ENCODE assay signal across 19 mouse cellular contexts in the genomic region with DNA sequence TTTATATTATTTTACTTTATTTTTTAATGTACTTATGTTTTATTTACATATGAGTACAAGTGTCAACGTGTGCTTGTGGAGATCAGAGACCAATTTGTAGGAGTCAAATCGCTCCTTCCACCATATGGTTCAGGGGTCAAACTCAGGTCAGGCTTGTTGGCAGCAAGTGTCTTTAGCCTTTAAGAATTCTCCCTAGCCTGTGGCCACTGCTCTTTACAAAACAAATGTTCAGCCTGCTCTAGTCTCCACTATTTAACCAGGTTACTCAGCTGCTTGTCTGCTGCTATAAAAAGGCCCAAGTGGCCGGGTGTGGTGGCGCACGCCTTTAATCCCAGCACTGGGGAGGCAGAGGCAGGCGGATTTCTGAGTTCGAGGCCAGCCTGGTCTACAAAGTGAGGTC. TPM values are rescaled to one million over a fixed set of nuclear protein-coding genes. Genes with fewer than 3 reads are reported as not detected.
DNase-seq lines count a peak whose midpoint lies in the region; ATAC-seq lines count a peak whose summit lies in the region.
"Had no signal": no experiment of that assay in that cellular context is flagged by ENCODE, and none has a peak within 500 bp of the region (broad histone marks: within the 10 kb centered on the region; RNA-seq: fewer than 3 reads in every experiment).

No protein-coding gene starts in this region.

- no peaks in the 10 kb centered on the region for H3K27me3 ChIP-seq in hindbrain, embryonic 11.5 days (ENCODE audit: control insufficient read depth, insufficient read depth, low read length)
- H3K27me3 ChIP-seq in hindbrain, embryonic 16.5 days (replicated peaks; ENCODE audit: control insufficient read depth, insufficient read depth, low read length) = no peaks in the 10 kb centered on the region
- H3K27me3 ChIP-seq in neural tube, embryonic 11.5 days (ENCODE audit: control insufficient read depth, insufficient read depth, low read length) = no peaks in the 10 kb centered on the region
- H3K27me3 ChIP-seq in neural tube, embryonic 15.5 days (replicated peaks) = no peaks in the 10 kb centered on the region
- no peaks in the 10 kb centered on the region for H3K27me3 ChIP-seq in midbrain, embryonic 16.5 days (ENCODE audit: control insufficient read depth, insufficient read depth, low read depth, low read length)
- H3K27me3 ChIP-seq: embryonic facial prominence, embryonic 15.5 days; forebrain, embryonic 15.5 days; hindbrain, embryonic 13.5 days; Patski had no signal

- H3K36me3 ChIP-seq in hindbrain, embryonic 11.5 days (ENCODE audit: control insufficient read depth, insufficient read depth, low read length) = no peaks in the 10 kb centered on the region
- H3K36me3 ChIP-seq in hindbrain, embryonic 16.5 days (ENCODE audit: control insufficient read depth, insufficient read depth, low read length) = no peaks in the 10 kb centered on the region
- no peaks in the 10 kb centered on the region for H3K36me3 ChIP-seq in neural tube, embryonic 11.5 days (ENCODE audit: control insufficient read depth, insufficient read depth, low read length)
- no peaks in the 10 kb centered on the region for H3K36me3 ChIP-seq in neural tube, embryonic 15.5 days
- no peaks in the 10 kb centered on the region for H3K36me3 ChIP-seq in midbrain, embryonic 16.5 days (ENCODE audit: control insufficient read depth, insufficient read depth, low read length)
- H3K36me3 ChIP-seq: embryonic facial prominence, embryonic 15.5 days; forebrain, embryonic 15.5 days; heart, embryonic 10.5 days; hindbrain, embryonic 13.5 days had no signal

- no peak overlapping the region for H3K4me3 ChIP-seq in hindbrain, embryonic 11.5 days (ENCODE audit: low read depth, low read length)
- H3K4me3 ChIP-seq in hindbrain, embryonic 16.5 days (ENCODE audit: low read length) = no peak overlapping the region
- no peak overlapping the region for H3K4me3 ChIP-seq in neural tube, embryonic 11.5 days (ENCODE audit: low read depth, low read length)
- no peak overlapping the region for H3K4me3 ChIP-seq in neural tube, embryonic 15.5 days (replicated peaks)
- no peak overlapping the region for H3K4me3 ChIP-seq in midbrain, embryonic 16.5 days (ENCODE audit: low read depth, low read length)
- H3K4me3 ChIP-seq: embryonic facial prominence, embryonic 15.5 days; forebrain, embryonic 15.5 days; heart, embryonic 10.5 days; hindbrain, embryonic 13.5 days had no signal

- H3K4me1 ChIP-seq in hindbrain, embryonic 11.5 days (replicated peaks; ENCODE audit: control insufficient read depth, insufficient read depth, low read length) = no peaks in the 10 kb centered on the region
- no peaks in the 10 kb centered on the region for H3K4me1 ChIP-seq in hindbrain, embryonic 16.5 days (ENCODE audit: control insufficient read depth, insufficient read depth, low read depth, low read length)
- H3K4me1 ChIP-seq in neural tube, embryonic 11.5 days (ENCODE audit: control insufficient read depth, insufficient read depth, low read length) = no peaks in the 10 kb centered on the region
- no peaks in the 10 kb centered on the region for H3K4me1 ChIP-seq in neural tube, embryonic 15.5 days
- H3K4me1 ChIP-seq in midbrain, embryonic 16.5 days (ENCODE audit: control insufficient read depth, insufficient read depth, low read length) = no peaks in the 10 kb centered on the region
- H3K4me1 ChIP-seq: embryonic facial prominence, embryonic 15.5 days; forebrain, embryonic 15.5 days; hindbrain, embryonic 13.5 days had no signal

- WGBS in hindbrain, embryonic 11.5 days = 83% methylated on average over 7 of the region's 7 CpGs
- 88% methylated on average over 7 of the region's 7 CpGs for WGBS in hindbrain, embryonic 16.5 days
- WGBS in neural tube, embryonic 11.5 days = 64% methylated on average over 7 of the region's 7 CpGs
- WGBS in neural tube, embryonic 15.5 days = 75% methylated on average over 7 of the region's 7 CpGs
- 90% methylated on average over 7 of the region's 7 CpGs for WGBS in midbrain, embryonic 16.5 days

- H3K9me3 ChIP-seq in hindbrain, embryonic 11.5 days (ENCODE audit: control insufficient read depth, low read length) = no peaks in the 10 kb centered on the region
- no peaks in the 10 kb centered on the region for H3K9me3 ChIP-seq in hindbrain, embryonic 16.5 days (ENCODE audit: control insufficient read depth, low read length)
- no peaks in the 10 kb centered on the region for H3K9me3 ChIP-seq in neural tube, embryonic 11.5 days (ENCODE audit: control insufficient read depth, low read length)
- H3K9me3 ChIP-seq in neural tube, embryonic 15.5 days (replicated peaks) = no peaks in the 10 kb centered on the region
- no peaks in the 10 kb centered on the region for H3K9me3 ChIP-seq in midbrain, embryonic 16.5 days (replicated peaks; ENCODE audit: control insufficient read depth, low read length, poor library complexity, severe bottlenecking)
- H3K9me3 ChIP-seq: embryonic facial prominence, embryonic 15.5 days; forebrain, embryonic 15.5 days; heart, embryonic 10.5 days; hindbrain, embryonic 13.5 days had no signal

- DNase-seq in hindbrain, embryonic 11.5 days (ENCODE audit: low spot score) = peak; percentile 10
- DNase-seq in neural tube, embryonic 11.5 days (ENCODE audit: low spot score) = peak; percentile 18
- DNase-seq in ZHBTc4 (ENCODE audit: low read depth, low spot score) = peak; percentile 82
- DNase-seq in urinary bladder, postnatal 4 days (ENCODE audit: low spot score in 2 of 2) = no peak
- DNase-seq: adrenal gland, postnatal 10 days; cerebellum, adult 11 months; cerebellum, adult 8-10 months; cerebellum, postnatal 14 days; heart, adult 18-20 months; heart, postnatal 10 days; heart, postnatal 4 days had no signal

- no peak overlapping the region for H3K9ac ChIP-seq in hindbrain, embryonic 11.5 days (ENCODE audit: low read depth, low read length)
- no peak overlapping the region for H3K9ac ChIP-seq in hindbrain, embryonic 16.5 days (ENCODE audit: low read depth, low read length)
- H3K9ac ChIP-seq in neural tube, embryonic 11.5 days (ENCODE audit: low read length) = no peak overlapping the region
- no peak overlapping the region for H3K9ac ChIP-seq in neural tube, embryonic 15.5 days (replicated peaks)
- no peak overlapping the region for H3K9ac ChIP-seq in midbrain, embryonic 16.5 days (ENCODE audit: low read depth, low read length)
- H3K9ac ChIP-seq: embryonic facial prominence, embryonic 15.5 days; forebrain, embryonic 15.5 days; hindbrain, embryonic 13.5 days had no signal

- H3K27ac ChIP-seq in hindbrain, embryonic 11.5 days (ENCODE audit: low read depth, low read length) = no peak overlapping the region
- no peak overlapping the region for H3K27ac ChIP-seq in hindbrain, embryonic 16.5 days (ENCODE audit: low read depth, low read length)
- H3K27ac ChIP-seq in neural tube, embryonic 11.5 days (ENCODE audit: low read depth, low read length) = no peak overlapping the region
- no peak overlapping the region for H3K27ac ChIP-seq in neural tube, embryonic 15.5 days (replicated peaks)
- H3K27ac ChIP-seq in midbrain, embryonic 16.5 days (ENCODE audit: low read length) = no peak overlapping the region
- H3K27ac ChIP-seq: embryonic facial prominence, embryonic 15.5 days; forebrain, embryonic 15.5 days; heart, embryonic 10.5 days; hindbrain, embryonic 13.5 days had no signal

- no peak for ATAC-seq in hindbrain, embryonic 11.5 days (ENCODE audit: low FRiP score)
- no peak for ATAC-seq in hindbrain, embryonic 16.5 days
- no peak for ATAC-seq in neural tube, embryonic 11.5 days (ENCODE audit: insufficient read depth, low FRiP score, low TSS enrichment)
- ATAC-seq in neural tube, embryonic 15.5 days (ENCODE audit: low FRiP score) = no peak
- ATAC-seq in midbrain, embryonic 16.5 days = no peak
- ATAC-seq: forebrain, embryonic 15.5 days; Patski had no signal

- no peak overlapping the region for H3K4me2 ChIP-seq in hindbrain, embryonic 11.5 days (replicated peaks; ENCODE audit: low read depth, low read length)
- no peak overlapping the region for H3K4me2 ChIP-seq in hindbrain, embryonic 16.5 days (ENCODE audit: low read length)
- no peak overlapping the region for H3K4me2 ChIP-seq in neural tube, embryonic 11.5 days (ENCODE audit: low read depth)
- no peak overlapping the region for H3K4me2 ChIP-seq in neural tube, embryonic 15.5 days
- H3K4me2 ChIP-seq in midbrain, embryonic 16.5 days (ENCODE audit: low read length) = no peak overlapping the region
- H3K4me2 ChIP-seq: embryonic facial prominence, embryonic 15.5 days; forebrain, embryonic 15.5 days; hindbrain, embryonic 13.5 days had no signal

RNA-seq across cellular contexts. Expression of a gene that starts 6.4 kb away (rescaled TPM):
- polyA plus RNA-seq in hindbrain, embryonic 11.5 days (2014; fragmentation: Nextera tagmentation; extraction: Ambion mirVana) = 22.7 and 25.3 TPM in 2 replicates
- 11.9 and 14.3 TPM in 2 replicates for polyA plus RNA-seq in hindbrain, embryonic 16.5 days (2015; fragmentation: Nextera tagmentation; extraction: Ambion mirVana)
- polyA plus RNA-seq in neural tube, embryonic 11.5 days (2014; fragmentation: Nextera tagmentation; extraction: Ambion mirVana) = 24.8 and 28.5 TPM in 2 replicates
- 15.3 and 15.7 TPM in 2 replicates for polyA plus RNA-seq in neural tube, embryonic 15.5 days (2015; fragmentation: Nextera tagmentation; extraction: Ambion mirVana)
- polyA plus RNA-seq in midbrain, embryonic 16.5 days (2015; fragmentation: Nextera tagmentation; extraction: Ambion mirVana) = 13.7 and 16.1 TPM in 2 replicates

RNA-seq across cellular contexts. Expression of a gene that starts 17.8 kb away (rescaled TPM):
- polyA plus RNA-seq in hindbrain, embryonic 11.5 days (2014; fragmentation: Nextera tagmentation; extraction: Ambion mirVana) = 112 and 115 TPM in 2 replicates
- polyA plus RNA-seq in hindbrain, embryonic 16.5 days (2015; fragmentation: Nextera tagmentation; extraction: Ambion mirVana) = 41.0 and 41.5 TPM in 2 replicates
- polyA plus RNA-seq in neural tube, embryonic 11.5 days (2014; fragmentation: Nextera tagmentation; extraction: Ambion mirVana) = 109 and 115 TPM in 2 replicates
- polyA plus RNA-seq in neural tube, embryonic 15.5 days (2015; fragmentation: Nextera tagmentation; extraction: Ambion mirVana) = 43.5 and 54.6 TPM in 2 replicates
- 37.9 and 38.1 TPM in 2 replicates for polyA plus RNA-seq in midbrain, embryonic 16.5 days (2015; fragmentation: Nextera tagmentation; extraction: Ambion mirVana)

RNA-seq across cellular contexts. Expression of a gene that starts 32.6 kb away (rescaled TPM):
- polyA plus RNA-seq in hindbrain, embryonic 11.5 days (2014; fragmentation: Nextera tagmentation; extraction: Ambion mirVana) = 43.0 and 120 TPM in 2 replicates
- 37.1 and 40.4 TPM in 2 replicates for polyA plus RNA-seq in hindbrain, embryonic 16.5 days (2015; fragmentation: Nextera tagmentation; extraction: Ambion mirVana)
- polyA plus RNA-seq in neural tube, embryonic 11.5 days (2014; fragmentation: Nextera tagmentation; extraction: Ambion mirVana) = 39.7 and 47.8 TPM in 2 replicates
- polyA plus RNA-seq in neural tube, embryonic 15.5 days (2015; fragmentation: Nextera tagmentation; extraction: Ambion mirVana) = 35.5 and 40.1 TPM in 2 replicates
- 42.4 and 53.5 TPM in 2 replicates for polyA plus RNA-seq in midbrain, embryonic 16.5 days (2015; fragmentation: Nextera tagmentation; extraction: Ambion mirVana)

Comparison
In these comparisons a context has a peak if more than half of its experiments do, and no peak if none do; other contexts are left out.
1. DNase-seq: peak in hindbrain, embryonic 11.5 days (single experiment), neural tube, embryonic 11.5 days (single experiment) and ZHBTc4 (single experiment); none in urinary bladder, postnatal 4 days (0 of 2).